Comparison of ENCODE assay signal across 19 mouse cellular contexts in the genomic region with DNA sequence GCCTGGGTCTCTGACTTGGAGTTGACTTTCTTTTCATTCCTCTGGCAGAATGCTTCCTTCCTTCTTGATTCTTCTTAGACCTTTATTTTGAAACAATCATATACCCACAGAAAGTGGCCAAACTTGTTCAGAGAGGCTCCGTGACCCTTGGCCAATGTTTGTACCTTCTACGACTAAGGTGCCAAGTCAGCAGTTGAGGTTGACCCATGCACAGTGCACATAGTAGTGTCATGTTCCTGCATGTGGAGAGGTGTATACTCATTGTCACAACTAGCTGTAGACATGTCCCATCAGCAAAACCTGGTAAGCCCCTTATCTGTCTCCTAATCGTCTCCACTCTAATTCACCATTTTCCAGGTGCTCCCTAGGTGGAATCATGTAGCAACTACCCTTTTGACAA.
A peak's percentile ranks its signal among the peaks of the same experiment; 100 is the strongest.
DNase-seq lines count a peak whose midpoint lies in the region; ATAC-seq lines count a peak whose summit lies in the region.
"Had no signal": no experiment of that assay in that cellular context is flagged by ENCODE, and none has a peak within 500 bp of the region (broad histone marks: within the 10 kb centered on the region; RNA-seq: fewer than 3 reads in every experiment).

No protein-coding gene starts in this region.

- ATAC-seq in kidney, embryonic 15.5 days (replicated peaks; ENCODE audit: low FRiP score), result no peak
- ATAC-seq: forebrain, embryonic 16.5 days had no signal

- H3K9me3 ChIP-seq in kidney, embryonic 15.5 days (replicated peaks), result no peaks in the 10 kb centered on the region
- H3K9me3 ChIP-seq: embryonic facial prominence, embryonic 12.5 days; forebrain, embryonic 12.5 days had no signal

- no peaks in the 10 kb centered on the region for H3K27me3 ChIP-seq in kidney, embryonic 15.5 days
- H3K27me3 ChIP-seq: embryonic facial prominence, embryonic 12.5 days; forebrain, embryonic 12.5 days; heart, embryonic 13.5 days had no signal

- peak; percentile 14 for DNase-seq in kidney, adult 18-20 months
- DNase-seq in urinary bladder, postnatal 14 days (ENCODE audit: low spot score), result peak; percentile 67
- no peak for DNase-seq in urinary bladder, adult 2 months (ENCODE audit: low spot score)
- DNase-seq in gonadal fat pad, adult 2 months (ENCODE audit: low read depth), result peak; percentile 52
- DNase-seq in kidney, postnatal 36 days, result peak; percentile 13 to 20
- no peak for DNase-seq in ovary, postnatal 14 days (ENCODE audit: low spot score)
- DNase-seq: adrenal gland, postnatal 10 days; cerebellum, adult 11 months; cerebellum, adult 8-10 months; cerebellum, postnatal 14 days; embryo, embryonic 11 days; gastrocnemius, postnatal 25 days; heart, adult 11 months; heart, postnatal 36 days had no signal

- no peak overlapping the region for H3K9ac ChIP-seq in kidney, embryonic 15.5 days
- H3K9ac ChIP-seq: embryonic facial prominence, embryonic 12.5 days; forebrain, embryonic 12.5 days; heart, embryonic 13.5 days had no signal

- H3K36me3 ChIP-seq in kidney, embryonic 15.5 days, result no peaks in the 10 kb centered on the region
- H3K36me3 ChIP-seq: embryonic facial prominence, embryonic 12.5 days; forebrain, embryonic 12.5 days had no signal

- 90% methylated on average over 3 of the region's 3 CpGs for WGBS in kidney, embryonic 15.5 days

- no peak overlapping the region for H3K27ac ChIP-seq in kidney, embryonic 15.5 days
- H3K27ac ChIP-seq: embryonic facial prominence, embryonic 12.5 days; forebrain, embryonic 12.5 days; heart, embryonic 13.5 days had no signal

- H3K4me3 ChIP-seq in kidney, embryonic 15.5 days (replicated peaks), result no peak overlapping the region
- H3K4me3 ChIP-seq: embryonic facial prominence, embryonic 12.5 days; forebrain, embryonic 12.5 days; heart, embryonic 13.5 days had no signal

- H3K4me1 ChIP-seq in kidney, embryonic 15.5 days, result no peaks in the 10 kb centered on the region
- H3K4me1 ChIP-seq: embryonic facial prominence, embryonic 12.5 days; forebrain, embryonic 12.5 days had no signal

- H3K4me2 ChIP-seq in kidney, embryonic 15.5 days, result no peak overlapping the region
- H3K4me2 ChIP-seq: embryonic facial prominence, embryonic 12.5 days; forebrain, embryonic 12.5 days; heart, embryonic 13.5 days had no signal

Comparison
In these comparisons a context has a peak if more than half of its experiments do, and no peak if none do; other contexts are left out.
1. DNase-seq: peak in kidney, adult 18-20 months (single experiment), urinary bladder, postnatal 14 days (single experiment), gonadal fat pad, adult 2 months (single experiment) and kidney, postnatal 36 days (2 of 2); none in urinary bladder, adult 2 months (single experiment) and ovary, postnatal 14 days (single experiment).